Mouse (Mus musculus) erythroid progenitor cell, adult 5-6 weeks (primary cell): ENCODE measurements around the gene Tbck. TPM values are rescaled to one million over a fixed set of nuclear protein-coding genes. Genes with fewer than 3 reads are reported as not detected.

Experiments
- ATAC-seq: replicated peaks from 2 replicates; pipeline ENCODE4 v1.8.0; 2016; ENCODE audit warnings: moderate number of reproducible peaks, mild to moderate bottlenecking, moderate TSS enrichment, inconsistent platforms; ENCODE audit not compliant: poor library complexity, low FRiP score, severe bottlenecking
- total RNA-seq, 2 experiments: library from RNA; stranded (forward) in 1 of 2; stranded (reverse) in 1 of 2; fragments of 150-400 nt in 1 of 2; fragments of 186-747, 209-891 nt in 1 of 2; gene quantifications; 2 replicates each; pipeline versions ENCODE4 v1.2.3 to v1.2.4; 2015 to 2017; ENCODE audit warnings: low replicate concordance in 2 of 2

Tbck gene
- total RNA-seq, 2 experiments from 2014 or later: 5.4 to 7.1 TPM

- no peak for ATAC-seq
These were observed 131.8 kb downstream of the Tbck start for GRCm38 (mm10) chr3:132815497-132816326.

GRCm38 (mm10) chr3:132819408-132819807 lies 135.5 kb downstream of the Tbck start:
- ATAC-seq: no peak

- no peak for ATAC-seq
These were observed 147.4 kb downstream of the Tbck start for GRCm38 (mm10) chr3:132831179-132831873.

GRCm38 (mm10) chr3:132835118-132835794 lies 151.3 kb downstream of the Tbck start:
- ATAC-seq: no peak

- ATAC-seq: no peak
These were observed 153.2 kb downstream of the Tbck start for GRCm38 (mm10) chr3:132837134-132837533.

GRCm38 (mm10) chr3:132838656-132839417 lies 154.9 kb downstream of the Tbck start:
- ATAC-seq: no peak

GRCm38 (mm10) chr3:132839516-132839915 lies 155.6 kb downstream of the Tbck start:
- no peak for ATAC-seq

GRCm38 (mm10) chr3:132842676-132843075 lies 158.7 kb downstream of the Tbck start:
- ATAC-seq: no peak

- ATAC-seq: no peak
These were observed 165.7 kb downstream of the Tbck start for GRCm38 (mm10) chr3:132849669-132850068.

- no peak for ATAC-seq
These were observed 166.5 kb downstream of the Tbck start for GRCm38 (mm10) chr3:132850431-132850830.

- no peak for ATAC-seq
These were observed 167.5 kb downstream of the Tbck start for GRCm38 (mm10) chr3:132851417-132851816.

GRCm38 (mm10) chr3:132851841-132852728 lies 168.1 kb downstream of the Tbck start:
- no peak for ATAC-seq

- ATAC-seq: no peak
These were observed 170.3 kb downstream of the Tbck start for GRCm38 (mm10) chr3:132854271-132854670.

GRCm38 (mm10) chr3:132855458-132856212 lies 171.7 kb downstream of the Tbck start:
- ATAC-seq: no peak

- no peak for ATAC-seq
These were observed 172.7 kb downstream of the Tbck start for GRCm38 (mm10) chr3:132856651-132857050.

- ATAC-seq: no peak
These were observed 174.9 kb downstream of the Tbck start for GRCm38 (mm10) chr3:132858849-132859248.

GRCm38 (mm10) chr3:132859573-132859972 lies 175.6 kb downstream of the Tbck start:
- no peak for ATAC-seq

GRCm38 (mm10) chr3:132860796-132861195 lies 176.9 kb downstream of the Tbck start:
- ATAC-seq: no peak
